Mouse (Mus musculus) hindbrain, postnatal 0 days (tissue): Measurements from ENCODE around the gene Wdr11. TPM values are rescaled to one million over a fixed set of nuclear protein-coding genes. Genes with fewer than 3 reads are reported as not detected.

Source experiments
- ATAC-seq: fragments of 200-750 bp; cut with Nextera tagmentation; 2 replicates; pipeline ENCODE4 v1.8.0; 2017; ENCODE audit warnings: mild to moderate bottlenecking, moderate TSS enrichment, moderate library complexity
- DNase-seq: peaks from one replicate; pipeline ENCODE4 v3.0.0-alpha.2; 2015; ENCODE audit warnings: low spot score
- H3K27ac ChIP-seq: fragments of 300-500 bp; sonication (generic); 2 replicates; pipeline ENCODE4 v1.5.1; 2014; ENCODE audit warnings: mild to moderate bottlenecking
- H3K27me3 ChIP-seq: fragments of 300-500 bp; sonication (generic); 2 replicates; pipeline ENCODE4 v1.6.1; 2014; ENCODE audit warnings: low read length, mixed read lengths; ENCODE audit not compliant: insufficient read depth
- H3K36me3 ChIP-seq: fragments of 300-500 bp; sonication (generic); 2 replicates; pipeline ENCODE4 v1.6.1; 2014; ENCODE audit warnings: low read length, mixed read lengths; ENCODE audit not compliant: insufficient read depth
- H3K4me1 ChIP-seq: fragments of 300-500 bp; sonication (generic); 2 replicates; pipeline ENCODE4 v1.6.1; 2014; ENCODE audit warnings: antibody characterized with exemption, low read length, mixed read lengths; ENCODE audit not compliant: insufficient read depth
- H3K4me2 ChIP-seq: fragments of 300-500 bp; sonication (generic); 2 replicates; pipeline ENCODE4 v1.6.1; 2014; ENCODE audit warnings: low read depth, mild to moderate bottlenecking, low read length, moderate library complexity, mixed read lengths
- H3K4me3 ChIP-seq: fragments of 300-500 bp; sonication (generic); 2 replicates; pipeline ENCODE4 v1.5.1; 2014; ENCODE audit warnings: low read length
- H3K9ac ChIP-seq: fragments of 300-500 bp; sonication (generic); replicated peaks from 2 replicates; pipeline ENCODE4 v1.6.1; 2014; ENCODE audit warnings: mild to moderate bottlenecking, low read length, moderate library complexity, mixed read lengths
- H3K9me3 ChIP-seq: fragments of 300-500 bp; sonication (generic); 2 replicates; pipeline ENCODE4 v1.6.1; 2016; ENCODE audit warnings: low read length, mixed read lengths
- CTCF ChIP-seq: IDR thresholded peaks from 2 replicates; pipeline ENCODE4 v1.5.1; 2016; ENCODE audit warnings: antibody characterized with exemption, control low read depth, low read depth
- WGBS: fragments of 180-500 bp; shearing (Covaris S2); extraction: QIAGEN DNeasy Blood & Tissue Kit; methylation state at CpG from one replicate; pipeline ENCODE4 v1.1.7; 2014; 5-methylcytosine and 5-hydroxymethylcytosine counted together
- polyA plus RNA-seq: library from polyadenylated mRNA; unstranded; fragments of >200 nt; fragmentation: Nextera tagmentation; extraction: Ambion mirVana; gene quantifications from 2 replicates; pipeline ENCODE4 v1.2.1, GENCODE M21; 2015
- total RNA-seq: library from RNA; depleted of rRNA; stranded (reverse); fragments of >200 nt; gene quantifications from 2 replicates; pipeline ENCODE4 v1.2.3, GENCODE M21; 2014

Gene Wdr11
- total and polyA plus RNA-seq, 2 experiments from 2014 or later = 25.2 to 42.4 TPM

GRCm38 (mm10) chr7:129680534-129681210, 89.0 kb downstream of the Wdr11 start:
- peak; percentile 62 for TF ChIP-seq CTCF
- no peak overlapping the region for H3K27ac ChIP-seq
- H3K4me1 ChIP-seq = no peaks in the 10 kb centered on the region
- no peak overlapping the region for H3K9ac ChIP-seq
- DNase-seq (peak; percentile 63), ATAC-seq (no peak)
- no peak overlapping the region for H3K4me2 ChIP-seq
- H3K27me3 ChIP-seq = no peaks in the 10 kb centered on the region
- 34% methylated on average over 10 of the region's 10 CpGs for WGBS
- H3K4me3 ChIP-seq = no peak overlapping the region
- no peaks in the 10 kb centered on the region for H3K36me3 ChIP-seq
- H3K9me3 ChIP-seq = no peaks in the 10 kb centered on the region

- H3K27me3 ChIP-seq = no peaks in the 10 kb centered on the region
- 65% methylated on average over 3 of the region's 3 CpGs for WGBS
- no peak overlapping the region for H3K27ac ChIP-seq
- no peak for DNase-seq
- H3K36me3 ChIP-seq = no peaks in the 10 kb centered on the region
- no peak for TF ChIP-seq CTCF
- no peak overlapping the region for H3K4me3 ChIP-seq
- H3K4me2 ChIP-seq = no peak overlapping the region
- ATAC-seq = no peak
- no peaks in the 10 kb centered on the region for H3K9me3 ChIP-seq
- H3K4me1 ChIP-seq = no peaks in the 10 kb centered on the region
- no peak overlapping the region for H3K9ac ChIP-seq
These were observed 90.9 kb downstream of the Wdr11 start for GRCm38 (mm10) chr7:129682525-129682924.

- H3K4me1 ChIP-seq = no peaks in the 10 kb centered on the region
- H3K9me3 ChIP-seq = no peaks in the 10 kb centered on the region
- TF ChIP-seq CTCF = no peak
- no peak overlapping the region for H3K4me3 ChIP-seq
- 90% methylated on average over 5 of the region's 5 CpGs for WGBS
- H3K36me3 ChIP-seq = no peaks in the 10 kb centered on the region
- no peaks in the 10 kb centered on the region for H3K27me3 ChIP-seq
- DNase-seq (no peak), ATAC-seq (no peak)
- no peak overlapping the region for H3K9ac ChIP-seq
- no peak overlapping the region for H3K4me2 ChIP-seq
- no peak overlapping the region for H3K27ac ChIP-seq
These were observed 93.7 kb downstream of the Wdr11 start for GRCm38 (mm10) chr7:129685326-129685725.
